Mouse (Mus musculus) embryo, embryonic 10.5 days (tissue): ENCODE measurements around the gene Actl7b.

ENCODE experiments used
- DNase-seq: peaks from one replicate; pipeline ENCODE4 v3.0.0-alpha.2; 2015; ENCODE audit warnings: low spot score

Actl7b gene

DNA sequence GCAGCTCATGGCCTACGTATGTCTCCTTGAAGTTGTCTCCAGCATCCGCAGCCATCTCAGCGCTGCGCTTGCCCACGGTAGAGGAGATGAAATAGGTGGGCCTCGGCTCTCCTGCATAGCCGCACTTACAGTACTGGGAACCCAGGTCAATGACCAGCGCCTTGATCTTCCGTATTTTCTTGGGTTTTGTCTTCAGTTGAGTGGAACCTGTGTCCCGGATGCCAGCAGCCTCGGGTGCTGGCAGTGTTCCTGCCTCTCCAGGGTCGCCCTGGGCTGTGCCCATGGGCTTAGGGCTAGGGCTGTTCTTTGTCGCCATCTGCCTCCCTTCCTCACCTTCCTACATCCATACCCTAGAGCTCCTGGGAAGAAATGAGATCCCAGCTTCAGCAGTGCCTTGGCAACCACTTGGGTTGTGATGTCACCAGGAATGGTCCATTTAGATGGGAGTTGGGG is at the start of gene Actl7b:
Gene Actl7b (minus strand): TSS at position 403 of the 453 bp plus-strand sequence.
- no peak for DNase-seq

DNA sequence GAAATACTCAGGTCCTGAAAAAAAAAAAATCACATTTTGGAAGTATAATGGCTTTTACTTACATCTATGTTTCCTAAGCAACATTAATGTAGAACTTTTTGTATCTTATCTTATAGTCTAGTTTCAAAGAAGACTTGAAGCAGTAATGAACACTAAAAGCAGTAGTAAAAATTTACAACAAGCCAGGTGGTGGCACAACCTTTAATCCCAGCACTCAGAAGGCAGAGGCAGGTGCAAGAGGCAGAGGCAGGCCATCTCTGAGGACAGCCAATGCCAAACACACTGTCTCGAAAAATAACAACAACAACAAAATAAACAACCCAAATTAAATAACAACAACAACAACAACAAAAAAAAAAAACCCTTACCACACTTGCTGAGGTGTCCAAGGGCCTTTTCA is 29.8 kb upstream of the Actl7b start:
- no peak for DNase-seq

DNA sequence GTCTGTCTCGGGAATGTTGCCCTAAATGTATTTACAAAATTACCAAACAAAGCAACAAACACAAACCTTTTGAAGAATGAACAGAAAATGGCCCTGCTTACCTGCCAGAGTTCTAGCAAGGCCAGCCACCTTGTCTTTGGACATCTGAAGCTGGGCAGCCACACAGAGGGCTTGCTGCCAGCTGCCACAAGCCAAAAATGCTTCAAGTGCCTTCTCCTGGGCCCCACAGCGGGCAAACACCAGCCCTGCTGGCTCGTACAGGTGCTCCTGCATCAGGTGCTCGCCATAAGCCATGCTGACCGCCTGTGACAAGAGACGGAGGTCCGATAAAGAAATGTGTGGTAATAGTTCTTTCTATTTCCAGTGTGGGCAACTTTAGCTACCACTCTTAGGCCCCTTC is 27.7 kb upstream of the Actl7b start:
- no peak for DNase-seq

DNA sequence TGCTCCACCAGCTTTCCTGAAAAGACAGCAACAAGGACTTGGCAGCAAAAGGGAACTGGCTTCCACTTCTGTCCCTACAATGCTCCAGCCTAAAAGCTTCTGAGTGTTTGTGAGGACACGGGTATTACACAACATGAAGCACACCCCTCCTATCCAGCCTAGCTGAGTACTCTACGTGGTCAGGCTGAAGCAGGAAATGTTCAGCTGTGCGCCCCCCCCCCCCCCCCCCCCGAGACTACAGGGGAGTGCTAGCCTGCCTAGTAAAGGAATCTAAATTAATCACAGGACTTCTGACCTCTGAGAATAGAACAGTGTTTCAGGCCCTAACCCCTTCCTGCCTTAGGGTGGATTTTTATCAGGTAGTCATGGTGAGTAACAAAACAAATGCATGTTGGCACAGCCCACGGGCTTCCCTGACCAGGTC is 26.6 kb upstream of the Actl7b start:
- no peak for DNase-seq

DNA sequence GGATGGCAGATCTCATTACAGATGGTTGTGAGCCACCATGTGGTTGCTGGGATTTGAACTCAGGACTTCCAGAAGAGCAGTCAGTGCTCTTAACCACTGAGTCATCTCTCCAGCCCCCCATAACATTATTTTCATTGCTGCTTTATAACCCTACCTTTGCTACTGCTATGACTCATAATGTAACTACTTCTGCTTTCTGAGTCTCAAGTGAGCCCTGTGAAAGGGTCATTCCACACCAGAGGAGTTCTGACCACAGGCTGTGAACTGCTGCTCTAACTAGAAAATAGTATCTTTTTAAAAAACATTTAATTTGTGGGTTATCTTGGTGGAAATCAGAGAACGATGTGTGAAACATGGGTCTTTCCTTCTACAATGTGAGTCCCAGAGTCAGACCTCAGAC is 16.4 kb upstream of the Actl7b start:
- no peak for DNase-seq

DNA sequence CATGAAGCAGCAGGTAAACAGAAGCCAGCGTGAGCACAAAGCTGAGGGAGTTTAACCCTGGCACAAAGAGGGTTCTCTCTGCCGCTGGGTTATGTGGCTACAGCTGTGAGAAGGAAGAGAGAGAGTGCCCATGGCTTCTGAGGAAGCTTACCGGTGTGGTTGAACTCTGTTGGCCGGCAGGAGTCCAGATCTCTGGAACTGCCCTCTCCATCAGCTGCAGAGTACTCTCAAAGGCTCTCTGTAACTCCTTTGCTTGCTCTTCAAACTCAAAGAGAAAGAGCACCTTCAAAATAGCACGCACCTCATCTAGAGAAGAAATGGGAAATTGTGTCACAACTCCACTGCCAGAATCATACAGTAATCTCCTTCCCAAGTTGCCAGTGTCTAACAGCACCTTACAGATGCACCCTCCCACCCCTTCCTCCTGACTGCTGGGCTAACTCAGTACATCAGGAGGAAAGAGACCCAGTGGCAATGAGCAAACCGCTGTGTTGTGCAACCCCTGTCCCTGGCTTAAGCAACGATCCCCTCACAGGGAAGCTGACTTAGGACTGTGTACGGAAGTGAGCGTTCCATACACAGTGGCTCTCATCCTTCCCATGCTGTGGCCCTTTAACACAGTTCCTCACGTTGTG is 15.8 kb upstream of the Actl7b start:
- DNase-seq = no peak

DNA sequence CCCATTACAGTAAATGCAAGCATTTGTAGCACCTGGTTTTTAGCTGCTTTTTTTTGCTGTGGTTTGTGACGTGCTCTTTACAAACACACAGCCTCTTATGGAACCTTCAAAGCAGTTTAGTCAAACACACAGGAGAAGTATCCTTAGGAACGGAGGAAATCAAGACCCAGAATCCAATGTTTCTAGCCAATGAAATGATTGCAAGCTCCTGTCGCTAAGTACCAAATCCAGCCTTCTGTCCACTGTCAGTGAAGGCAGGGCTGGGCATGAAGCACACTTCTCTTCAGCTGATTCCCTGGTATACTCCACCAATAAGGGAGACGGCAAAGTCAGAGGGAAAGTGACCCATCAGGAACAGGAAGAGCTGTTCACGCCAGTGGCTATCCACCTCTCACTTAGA is 14.8 kb upstream of the Actl7b start:
- DNase-seq = no peak

DNA sequence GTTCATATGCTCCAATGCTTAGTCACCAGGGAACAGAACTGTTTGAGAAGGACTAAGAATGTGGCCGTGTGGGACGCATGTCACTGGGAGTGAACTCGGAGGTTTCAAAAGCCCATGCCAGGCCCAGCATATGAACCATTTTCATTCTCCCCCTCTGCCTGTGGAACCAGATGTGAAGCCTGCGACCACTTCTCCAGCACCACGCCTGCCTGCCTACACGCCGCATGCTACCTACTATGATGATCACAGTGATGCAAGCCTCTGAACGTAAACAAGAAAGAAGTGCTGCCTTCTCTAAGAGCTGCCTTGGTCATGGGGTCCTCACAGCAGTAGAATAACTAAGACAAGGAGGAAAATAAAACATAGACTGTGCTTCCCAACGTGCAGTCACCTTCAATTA is 6.2 kb upstream of the Actl7b start:
- no peak for DNase-seq

DNA sequence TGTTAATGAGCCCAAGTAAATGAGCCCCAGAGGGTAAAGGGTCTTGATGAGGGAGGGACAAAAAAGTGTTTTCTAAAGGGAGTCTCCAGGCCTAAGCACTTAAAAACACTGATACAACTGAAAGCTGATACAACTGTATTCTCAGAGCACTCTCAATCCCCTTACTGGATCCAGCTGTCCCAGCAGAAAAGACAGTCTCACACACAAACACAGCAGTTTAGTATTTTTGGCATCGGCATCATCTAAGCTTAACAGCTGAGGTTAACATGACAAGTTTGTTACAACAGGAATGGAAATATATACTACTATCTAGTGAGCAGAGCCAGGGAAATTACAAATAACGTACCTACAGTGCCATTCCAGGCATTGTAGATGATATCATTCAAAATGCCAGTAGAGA is 5.1 kb upstream of the Actl7b start:
- DNase-seq = no peak

DNA sequence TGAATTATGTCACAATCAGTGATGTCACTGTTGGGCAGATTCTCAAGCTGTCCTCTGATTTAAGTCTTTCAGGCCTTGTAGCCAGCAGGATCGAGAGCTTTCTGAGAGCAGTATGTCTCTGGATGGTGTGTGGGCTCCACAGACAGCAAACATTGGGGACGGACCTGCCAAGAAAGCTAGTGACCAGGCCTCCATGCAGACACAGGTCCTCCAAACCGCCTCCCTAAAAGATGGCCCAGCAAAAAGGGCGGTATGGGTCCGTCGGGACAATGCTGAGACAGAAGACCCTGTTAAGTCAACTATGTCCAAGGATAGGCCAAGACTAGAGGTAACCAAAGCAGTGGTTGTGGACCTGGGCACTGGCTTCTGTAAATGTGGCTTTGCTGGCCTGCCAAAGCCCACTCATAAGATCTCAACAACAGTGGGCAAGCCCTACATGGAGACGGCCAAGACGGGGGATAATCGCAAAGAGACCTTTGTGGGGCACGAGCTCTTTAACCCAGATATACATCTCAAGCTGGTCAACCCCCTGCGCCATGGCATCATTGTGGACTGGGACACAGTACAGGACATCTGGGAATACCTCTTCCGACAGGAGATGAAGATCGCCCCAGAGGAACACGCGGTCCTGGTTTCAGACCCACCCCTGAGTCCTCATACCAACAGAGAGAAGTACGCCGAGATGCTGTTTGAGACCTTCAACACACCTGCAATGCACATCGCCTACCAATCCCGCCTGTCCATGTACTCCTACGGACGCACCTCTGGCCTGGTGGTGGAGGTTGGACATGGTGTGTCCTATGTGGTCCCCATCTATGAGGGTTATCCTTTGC is 2.3 kb upstream of the Actl7b start, which contains the start of gene Actl7a:
Gene Actl7a (plus strand): TSS at position 51 of the 833 bp plus-strand sequence.
- DNase-seq = no peak

DNA sequence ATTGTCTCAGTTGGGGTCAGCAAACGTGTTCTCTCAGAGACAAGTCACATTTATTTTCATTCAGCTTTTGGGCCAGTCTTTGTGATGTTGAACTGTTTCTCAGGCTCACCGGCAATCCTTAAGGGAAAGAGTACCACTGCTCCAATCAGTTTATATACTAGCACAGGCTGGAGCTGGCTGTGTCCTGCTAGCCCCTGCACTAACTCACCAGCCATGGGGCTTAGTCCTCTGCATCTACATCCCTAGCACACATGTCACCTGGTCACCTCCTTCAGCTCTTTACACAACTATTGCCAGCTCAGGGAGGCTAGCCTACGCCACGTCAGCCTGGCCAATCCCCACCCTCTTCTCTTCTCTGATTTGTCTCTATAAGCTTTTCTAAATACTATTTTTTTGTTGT is 1.5 kb upstream of the Actl7b start:
- no peak for DNase-seq

DNA sequence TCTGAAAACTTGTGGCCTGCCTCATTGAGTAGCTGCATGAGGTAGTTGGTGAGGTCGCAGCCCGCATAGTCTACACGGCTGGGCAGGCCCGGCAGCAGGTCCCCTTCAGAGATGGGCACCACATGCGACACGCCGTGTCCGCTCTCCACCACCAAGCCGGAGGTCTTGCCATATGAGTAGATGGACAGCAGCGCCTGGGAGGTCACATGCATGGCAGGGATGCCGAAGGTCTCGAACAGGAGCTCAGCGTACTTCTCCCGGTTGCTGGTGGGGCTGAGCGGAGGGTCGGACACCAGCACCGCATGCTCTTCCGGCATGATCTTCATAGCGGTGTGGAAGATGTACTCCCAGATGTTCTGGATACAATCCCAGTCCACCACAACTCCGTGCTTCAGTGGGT is 632 bp downstream of the Actl7b start:
- DNase-seq = no peak

DNA sequence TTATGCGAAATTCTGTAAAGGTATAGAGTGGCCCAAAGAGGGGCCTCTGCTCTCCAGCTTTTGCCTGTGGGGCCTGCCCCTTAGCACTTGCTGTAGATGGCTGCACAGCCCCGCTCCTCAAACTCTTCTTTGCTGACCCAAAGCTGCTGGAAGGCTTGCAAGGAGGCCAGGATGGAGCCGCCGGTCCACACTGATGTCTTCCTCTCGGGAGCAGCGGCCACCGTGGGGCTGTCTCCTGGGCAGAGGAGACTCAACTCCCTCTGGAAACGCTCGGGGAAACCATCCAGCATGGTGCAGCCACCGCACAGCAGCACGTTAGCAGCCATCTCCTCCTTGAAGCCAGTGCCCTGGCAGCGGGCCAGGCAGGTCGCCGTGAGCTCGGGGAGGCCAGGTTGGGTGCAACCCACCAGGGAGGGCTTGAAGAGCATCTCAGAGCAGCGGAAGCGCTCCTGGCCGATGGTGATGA is 1.2 kb downstream of the Actl7b start, which contains the start of gene Gm26657:
Gene Gm26657 (plus strand): TSS at position 51 of the 466 bp plus-strand sequence.
- DNase-seq = no peak

DNA sequence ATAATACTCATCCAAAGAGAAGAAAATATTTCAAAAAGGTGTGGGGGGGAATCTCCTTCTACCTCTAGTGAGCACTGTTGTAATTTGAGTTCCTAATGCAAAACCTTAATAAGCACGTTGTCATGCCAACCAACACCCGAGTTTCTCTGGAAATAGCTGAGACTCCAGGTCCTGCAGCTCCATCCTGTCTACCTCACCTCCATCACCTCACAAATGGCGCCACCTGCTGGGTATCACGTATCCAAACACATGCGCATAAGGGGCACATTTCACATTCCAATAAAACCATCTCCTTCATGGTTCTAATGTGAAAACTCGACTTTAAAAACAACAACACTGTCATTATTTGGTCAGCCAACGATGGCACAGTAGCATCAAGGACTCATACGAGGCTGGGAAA is 15.4 kb downstream of the Actl7b start:
- DNase-seq = peak; percentile 47

DNA sequence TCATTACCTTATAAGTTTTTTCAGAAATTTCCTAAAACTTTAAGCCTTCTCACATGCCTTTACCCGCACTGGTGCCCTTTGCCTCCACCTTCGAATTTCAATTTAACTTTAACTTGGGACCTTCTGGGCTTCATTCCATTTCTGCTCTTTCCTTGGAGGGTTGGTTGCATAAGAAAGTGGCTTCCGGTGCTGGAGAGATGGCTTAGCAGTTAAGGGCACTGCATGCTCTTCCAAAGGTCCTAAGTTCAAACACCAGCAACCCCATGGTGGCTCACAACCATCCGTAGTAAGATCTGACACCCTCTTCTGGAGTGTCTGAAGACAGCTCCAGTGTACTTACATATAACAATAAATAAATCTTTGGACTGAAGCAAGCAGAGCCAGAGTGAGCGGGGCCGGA is 18.0 kb downstream of the Actl7b start:
- DNase-seq = no peak

DNA sequence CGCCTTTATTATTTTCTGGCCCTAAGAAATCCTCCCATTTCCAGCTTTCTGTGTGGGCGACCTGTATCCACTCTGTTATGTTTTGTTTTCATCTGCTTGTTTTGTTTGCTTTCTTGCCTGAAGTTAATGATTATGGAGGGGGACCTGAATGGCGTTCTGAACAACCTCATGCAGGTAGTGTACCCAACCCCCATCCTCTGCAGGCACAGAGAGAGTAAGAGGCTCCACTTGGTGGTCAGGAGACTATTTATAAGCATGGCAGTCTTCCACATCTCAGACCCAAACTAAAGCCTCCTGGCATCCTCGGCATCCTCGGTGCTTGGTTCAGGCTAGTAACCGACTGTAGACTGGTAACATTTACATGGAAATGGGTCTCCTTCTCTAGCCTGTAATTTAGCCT is 18.9 kb downstream of the Actl7b start:
- DNase-seq = no peak

DNA sequence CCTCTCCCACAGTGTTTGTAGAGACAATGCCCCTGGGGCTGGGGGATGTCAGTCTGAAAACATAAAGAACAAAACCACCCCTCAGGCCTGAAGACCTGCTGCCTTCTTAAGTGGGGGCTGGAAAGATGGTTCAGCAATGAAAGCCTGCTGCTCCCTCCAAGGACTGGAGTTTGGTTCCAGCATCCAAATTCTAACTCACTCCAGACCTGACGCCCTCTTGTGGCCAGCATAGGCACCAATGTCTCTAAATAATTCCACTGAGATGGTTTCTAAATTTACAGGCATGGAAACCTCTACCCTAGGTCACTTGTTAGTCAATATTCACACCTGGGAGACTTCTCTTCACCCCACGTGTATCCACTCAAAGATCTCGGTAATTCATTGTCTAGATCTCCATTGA is 19.8 kb downstream of the Actl7b start:
- DNase-seq = peak; percentile 64

DNA sequence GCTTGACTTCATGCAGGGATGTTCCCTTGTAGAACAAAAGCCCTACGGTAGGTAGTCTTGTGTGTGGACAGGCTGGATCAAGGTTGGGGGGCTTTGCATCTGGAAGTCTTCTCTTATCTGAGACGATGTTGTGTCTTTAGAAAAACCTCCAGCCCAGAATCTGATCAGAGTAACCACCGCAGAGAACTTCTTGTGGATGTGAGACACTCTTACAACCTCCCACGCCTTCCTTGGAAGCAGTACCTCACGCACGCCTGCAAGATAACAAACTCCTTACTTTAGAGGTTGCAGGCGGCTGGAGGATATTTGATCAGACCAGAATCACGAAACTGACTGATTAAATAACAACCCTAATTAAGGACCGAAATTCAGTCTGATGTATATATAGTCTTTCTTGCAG is 20.8 kb downstream of the Actl7b start:
- DNase-seq = no peak

DNA sequence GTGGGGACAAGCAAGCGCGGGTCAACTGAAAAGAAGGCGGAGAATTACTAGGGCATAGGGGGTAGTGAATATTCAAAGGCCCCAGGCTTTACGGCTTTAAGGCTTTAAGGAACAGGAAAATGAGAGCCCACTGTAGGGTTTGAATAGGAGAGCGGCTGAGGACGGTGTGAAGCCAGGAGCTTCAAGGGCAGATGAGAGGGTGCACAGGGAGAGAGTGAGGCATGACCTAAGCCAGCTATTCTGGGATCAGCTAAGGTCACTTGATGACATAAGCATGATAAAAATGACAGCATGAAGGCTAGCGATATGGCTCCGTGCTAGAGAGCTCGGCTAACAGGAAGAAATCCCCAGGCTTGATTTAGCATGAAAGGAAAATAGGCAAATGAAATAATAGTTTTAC is 21.8 kb downstream of the Actl7b start:
- DNase-seq = no peak

DNA sequence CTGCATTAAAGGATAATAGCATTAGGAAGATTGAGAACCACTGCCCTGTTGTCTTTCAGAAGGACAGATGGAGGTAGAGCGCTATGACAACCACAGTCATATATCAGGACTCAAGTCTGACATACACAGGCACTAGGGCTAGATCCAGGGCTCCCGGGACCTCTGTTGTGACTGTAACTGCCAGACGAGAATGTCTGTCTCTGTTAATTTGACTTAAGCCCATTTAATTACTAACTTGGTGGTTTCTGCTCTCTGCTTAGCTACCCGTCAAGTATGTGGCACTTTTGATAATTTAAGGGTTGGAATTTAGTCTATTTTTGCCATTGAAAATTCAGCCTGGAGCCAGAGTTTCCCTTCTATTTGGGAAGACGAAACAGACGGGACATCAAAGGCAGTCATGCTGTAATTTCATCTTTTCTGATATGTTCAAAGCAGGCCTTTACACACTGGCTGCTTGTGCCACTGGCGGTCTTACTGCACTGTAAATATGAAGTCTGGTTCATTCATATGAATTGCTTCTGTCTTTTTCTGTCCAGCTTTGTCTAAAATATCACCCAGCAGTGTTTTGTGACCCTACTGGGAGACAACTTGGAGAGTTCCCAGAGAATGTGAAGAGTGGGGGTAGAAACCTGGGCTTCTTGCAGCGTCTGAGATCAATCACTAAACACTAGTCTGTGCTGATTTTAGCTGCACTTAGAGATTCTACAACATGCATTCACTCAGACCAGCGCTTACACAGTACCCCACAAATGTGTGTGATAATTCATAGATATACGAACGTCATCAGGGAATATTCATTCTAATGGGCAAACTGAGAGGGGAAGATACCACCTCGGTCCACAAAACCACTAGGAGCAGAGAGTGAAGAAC is 22.4 kb downstream of the Actl7b start:
- no peak for DNase-seq

DNA sequence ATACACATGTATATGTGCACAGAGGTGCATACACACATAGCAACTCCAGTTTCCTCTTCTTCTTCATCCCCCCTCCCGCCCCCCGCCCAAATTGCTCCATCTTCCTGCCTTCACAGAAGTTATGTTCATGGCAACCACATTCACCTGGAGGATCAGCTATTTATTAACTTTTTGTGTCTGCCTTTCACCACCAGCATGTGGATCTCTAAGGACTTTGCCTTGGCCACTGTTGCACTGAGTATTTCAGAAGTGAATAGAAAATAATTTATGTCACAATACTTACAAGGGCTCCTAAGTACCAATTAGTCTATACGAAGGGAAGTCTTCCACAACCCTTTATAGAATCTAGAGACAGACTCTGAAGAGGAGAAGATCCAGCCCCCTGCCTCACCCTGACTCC is 23.3 kb downstream of the Actl7b start:
- no peak for DNase-seq

DNA sequence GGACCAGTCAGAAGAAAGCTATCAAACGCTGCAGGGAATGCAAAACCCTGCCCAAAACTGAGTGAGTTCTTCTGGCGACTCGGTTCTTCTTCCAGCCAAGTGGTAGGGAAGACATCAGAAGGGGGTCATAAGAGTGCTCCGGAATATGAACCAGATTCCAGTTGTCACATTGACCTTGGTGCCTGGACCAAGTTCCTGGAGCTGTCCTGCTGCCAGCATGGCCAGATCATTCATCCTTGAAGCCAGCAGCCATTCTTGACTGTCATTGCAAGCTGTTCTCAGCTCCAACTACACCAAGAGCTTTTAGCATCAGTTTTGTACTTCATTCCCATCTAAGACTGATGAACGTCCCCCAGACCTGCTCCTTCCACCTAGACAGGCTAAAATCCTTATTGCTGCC is 24.4 kb downstream of the Actl7b start:
- no peak for DNase-seq
